15 mouse cellular contexts compared by ENCODE assay signal in the genomic region with DNA sequence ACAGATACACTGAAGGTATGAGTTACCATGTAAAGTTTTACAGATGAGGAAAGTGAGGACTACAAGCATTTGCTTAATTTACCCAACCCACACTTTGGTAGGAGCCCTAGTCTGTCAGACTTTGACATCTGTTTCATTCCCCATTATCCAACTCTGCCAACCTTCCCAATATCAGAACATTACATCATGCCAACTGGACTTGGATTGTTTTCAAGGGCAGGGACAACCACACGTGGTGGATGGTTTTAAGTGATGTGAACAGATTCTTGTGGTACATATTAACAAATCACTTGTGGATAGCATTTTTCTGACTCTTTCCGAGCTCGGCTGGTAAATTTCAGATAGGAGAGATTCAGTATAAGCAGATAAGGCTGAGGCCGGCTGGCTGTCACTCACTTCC.
"Had no signal": no experiment of that assay in that cellular context is flagged by ENCODE, and none has a peak within 500 bp of the region (broad histone marks: within the 10 kb centered on the region; RNA-seq: fewer than 3 reads in every experiment).

No protein-coding gene starts in this region.

- DNase-seq: kidney, adult 2 months; kidney, postnatal 14 days; liver; lung, adult 2 months; lung, postnatal 36 days; right cerebral cortex, postnatal 4 days; spleen, adult 18-20 months; thymus, adult 18-20 months; thymus, postnatal 14 days had no signal

- H3K4me1 ChIP-seq: liver, embryonic 15.5 days had no signal

- H3K4me3 ChIP-seq: kidney, embryonic 15.5 days; limb, embryonic 12.5 days; liver, embryonic 15.5 days; midbrain, embryonic 13.5 days; neural tube, embryonic 15.5 days had no signal

- H3K4me2 ChIP-seq: kidney, embryonic 15.5 days; limb, embryonic 12.5 days; liver, embryonic 15.5 days; midbrain, embryonic 13.5 days; neural tube, embryonic 15.5 days had no signal

- ATAC-seq: lung, postnatal 0 days; midbrain, embryonic 13.5 days had no signal

- H3K9me3 ChIP-seq: kidney, embryonic 15.5 days; limb, embryonic 12.5 days; liver, embryonic 15.5 days; midbrain, embryonic 13.5 days; neural tube, embryonic 15.5 days had no signal

- H3K27ac ChIP-seq: kidney, embryonic 15.5 days; limb, embryonic 12.5 days; liver, embryonic 15.5 days; midbrain, embryonic 13.5 days; neural tube, embryonic 15.5 days had no signal

- H3K36me3 ChIP-seq: kidney, embryonic 15.5 days; limb, embryonic 12.5 days; liver, embryonic 15.5 days; midbrain, embryonic 13.5 days; neural tube, embryonic 15.5 days had no signal

- H3K9ac ChIP-seq: kidney, embryonic 15.5 days; limb, embryonic 12.5 days; liver, embryonic 15.5 days; midbrain, embryonic 13.5 days; neural tube, embryonic 15.5 days had no signal
